Mouse (Mus musculus) WW6 (cell line): ENCODE data around the gene Fam71b.
"Not testable (repeated sequence)": the region's sequence is repeated elsewhere in the genome, so short reads cannot be mapped to it uniquely, and the experiment has no call there.

ENCODE experiments used
- DNase-seq: peaks from one replicate; pipeline ENCODE4 v3.0.0-alpha.2; 2013; ENCODE audit warnings: low read depth, low spot score

Fam71b gene

DNA sequence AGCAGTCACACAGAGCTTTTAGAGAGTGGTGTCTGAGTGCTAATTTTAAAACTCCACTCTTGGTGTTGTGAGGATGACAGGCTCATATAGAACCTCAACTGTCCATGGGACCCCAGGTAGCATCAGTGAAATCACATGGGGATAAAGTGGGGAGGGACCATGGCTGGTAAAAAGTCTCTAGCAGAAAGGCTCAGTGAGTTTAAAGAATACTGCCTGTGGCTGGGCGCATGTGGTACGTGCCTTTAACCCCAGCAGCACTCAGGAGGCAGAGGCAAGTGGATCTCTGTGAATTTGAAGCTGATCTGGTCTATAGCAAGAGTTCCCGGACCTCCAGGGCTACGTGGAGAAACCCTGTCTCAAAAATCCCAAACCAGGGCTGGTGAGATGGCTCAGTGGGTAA is 13.9 kb upstream of the Fam71b start:
- DNase-seq = no peak

DNA sequence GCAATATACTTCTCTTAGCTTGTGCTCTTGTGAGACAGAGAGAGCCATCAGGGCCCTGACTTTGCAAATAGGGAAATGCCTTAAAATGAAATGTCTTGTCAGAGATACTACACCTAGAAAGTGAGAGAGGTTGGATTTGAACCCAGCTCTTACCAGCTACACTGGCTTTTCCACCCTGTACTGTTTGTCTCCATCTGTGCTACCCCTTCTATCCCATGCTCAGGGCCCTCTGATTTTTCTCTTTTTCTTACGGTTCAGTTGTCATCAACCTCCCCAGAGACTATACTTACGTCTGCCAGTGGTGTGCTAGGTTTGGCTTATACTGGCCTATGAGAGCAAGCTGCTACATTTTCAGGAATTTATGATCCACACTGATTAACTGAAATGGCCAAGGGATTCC is 11.4 kb upstream of the Fam71b start:
- DNase-seq = no peak

DNA sequence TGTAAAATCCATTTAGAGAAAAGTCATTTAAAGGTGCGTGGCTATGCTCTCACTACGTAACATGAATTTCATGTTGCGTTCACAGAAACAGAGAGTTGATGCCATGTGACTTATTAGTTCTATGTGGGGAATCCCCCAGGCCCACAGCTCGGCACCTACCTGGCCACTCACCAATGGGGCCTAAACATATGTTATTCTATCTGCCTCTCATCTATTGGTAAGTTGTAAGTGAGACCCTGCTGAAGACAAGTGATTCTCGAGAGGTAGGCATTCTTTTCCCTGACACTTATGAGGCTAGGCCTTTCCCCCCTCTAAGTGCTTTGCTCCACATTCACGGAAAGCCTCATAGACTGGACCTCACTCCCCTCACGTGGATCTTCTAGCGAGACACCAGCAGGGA is 9.8 kb upstream of the Fam71b start:
- DNase-seq = no peak

DNA sequence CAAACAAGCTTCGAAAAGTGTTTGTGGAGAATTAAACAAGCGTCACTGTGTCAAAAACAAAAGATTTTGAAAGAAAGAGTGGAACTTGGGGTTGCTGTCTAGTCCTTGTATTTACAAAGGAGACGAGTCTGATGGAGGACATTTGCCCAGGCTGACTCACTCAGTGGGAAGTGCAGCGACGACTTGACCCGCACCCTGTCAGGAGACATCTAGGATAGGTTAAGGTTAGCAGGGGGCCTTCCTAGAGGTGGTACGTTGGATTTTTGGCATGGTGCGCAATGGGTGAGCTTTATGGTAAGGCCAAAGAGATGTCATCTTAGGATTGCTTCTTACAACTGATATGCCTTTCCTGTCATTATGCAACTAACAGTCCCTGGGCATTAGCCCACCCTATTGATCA is 9.3 kb upstream of the Fam71b start:
- no peak for DNase-seq

DNA sequence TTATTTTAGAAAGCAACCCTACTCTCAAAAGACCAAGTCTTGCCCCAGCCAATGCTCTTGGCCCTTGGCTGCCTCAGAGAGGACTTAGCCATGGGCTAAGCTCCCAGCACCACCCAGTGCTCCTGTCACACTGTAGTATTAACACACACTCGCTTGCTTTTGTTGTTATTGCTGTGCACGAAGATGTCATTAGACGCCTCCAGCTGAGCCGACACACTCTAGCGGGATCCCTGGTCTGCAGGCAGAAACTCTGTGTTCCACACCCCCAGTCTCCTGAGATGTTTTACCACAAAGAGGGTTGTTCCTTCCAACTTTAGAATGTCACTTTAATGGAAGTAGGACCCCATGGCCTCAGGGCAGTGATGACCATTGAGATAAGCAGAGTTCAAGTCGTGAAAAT is 7.9 kb upstream of the Fam71b start:
- no peak for DNase-seq

DNA sequence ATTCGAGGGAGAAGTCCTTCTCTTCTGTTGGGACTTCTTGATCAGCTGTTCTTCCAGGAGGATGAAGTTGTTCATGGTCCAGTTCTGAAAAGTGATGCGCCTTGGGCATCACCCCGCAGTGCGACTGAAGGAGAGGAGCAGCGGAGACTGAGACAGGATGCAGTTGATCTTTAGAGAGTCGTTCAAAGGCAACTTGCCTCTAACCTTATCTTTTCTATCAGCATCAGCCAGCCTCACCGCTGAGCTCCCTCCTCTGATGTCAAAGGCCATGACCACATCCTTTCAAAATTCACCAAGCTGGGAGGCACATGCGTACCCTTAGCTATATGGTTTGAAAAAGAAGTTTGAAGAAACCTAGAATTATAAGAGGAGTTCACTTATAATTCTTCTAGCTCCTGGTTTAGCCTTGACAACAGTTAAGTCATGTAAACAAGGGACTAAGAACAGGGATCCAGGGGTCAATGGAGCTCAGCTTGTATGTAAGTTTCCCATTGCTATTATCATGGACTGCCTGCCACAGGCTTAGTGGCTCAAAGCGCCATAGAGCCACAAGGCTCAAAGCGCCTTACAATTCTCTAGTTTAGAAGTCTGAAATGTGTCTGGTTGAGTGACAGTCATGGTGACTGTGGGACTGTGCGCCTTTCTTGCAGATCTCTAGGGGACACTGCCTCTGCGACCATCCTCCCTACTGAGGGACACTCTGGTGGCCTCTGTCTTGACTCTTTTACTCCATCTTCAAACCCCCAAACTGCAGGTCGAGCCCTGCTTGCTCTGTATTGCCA is 6.8 kb upstream of the Fam71b start, which contains the start of gene Itk:
TSS of gene Itk (minus strand) at position 180 of the 782 bp plus-strand sequence.
- DNase-seq = no peak

DNA sequence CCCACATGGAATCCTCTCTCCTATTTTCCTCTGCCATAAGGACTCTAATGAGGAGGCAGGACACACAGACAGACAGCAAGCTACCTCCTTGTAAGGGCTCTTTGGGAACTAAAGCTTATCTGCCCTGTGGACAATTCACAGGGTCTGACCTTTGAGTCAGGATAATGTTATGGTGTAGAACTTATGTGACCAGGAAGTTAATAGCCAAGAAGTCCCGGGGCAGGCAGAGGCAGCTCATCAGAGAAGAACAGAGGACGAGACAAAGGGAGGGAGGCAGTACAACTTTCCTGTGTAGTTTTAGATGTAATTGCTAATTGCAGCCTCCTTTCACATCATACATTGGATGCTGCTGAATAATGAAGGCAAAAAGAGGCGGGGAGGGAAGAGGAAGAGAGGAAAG is 5.7 kb upstream of the Fam71b start:
- DNase-seq = no peak

DNA sequence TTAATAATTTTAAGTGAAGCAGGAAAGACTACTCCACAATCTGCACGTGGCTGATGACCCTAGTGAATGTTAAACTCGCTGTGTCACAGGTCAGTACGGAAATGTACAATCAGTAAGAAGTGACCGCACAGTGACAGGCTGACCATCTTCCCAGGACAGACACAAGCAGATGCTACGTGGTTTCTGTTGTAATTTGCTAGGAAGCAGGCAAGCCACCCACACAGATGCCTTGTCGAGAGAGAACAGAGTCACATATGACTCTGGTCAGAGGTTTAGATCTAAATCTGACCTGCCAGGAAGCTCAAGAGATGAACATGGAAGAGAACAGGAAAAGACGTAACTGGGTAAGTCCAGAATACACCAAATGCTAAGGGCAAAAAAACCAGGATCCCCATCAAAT is 3.5 kb upstream of the Fam71b start:
- no peak for DNase-seq

DNA sequence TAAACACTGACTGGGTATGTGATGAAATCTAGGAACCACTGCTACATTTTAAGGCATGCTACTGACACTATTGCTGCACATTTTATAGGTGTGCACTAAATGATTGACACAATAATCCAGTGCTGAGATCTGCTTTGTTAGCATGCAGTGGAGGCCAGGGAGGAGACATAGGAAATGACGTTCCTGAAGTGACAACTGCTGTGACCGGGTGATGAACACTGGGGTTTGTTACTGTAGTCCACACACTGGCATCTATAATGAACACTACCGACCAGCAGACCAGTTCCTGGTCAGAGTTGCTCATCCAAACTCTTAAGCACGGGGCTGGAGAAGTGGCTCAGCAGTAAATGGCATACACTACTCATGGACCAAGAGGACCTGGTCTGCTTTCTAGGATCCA is 2.9 kb upstream of the Fam71b start:
- no peak for DNase-seq

DNA sequence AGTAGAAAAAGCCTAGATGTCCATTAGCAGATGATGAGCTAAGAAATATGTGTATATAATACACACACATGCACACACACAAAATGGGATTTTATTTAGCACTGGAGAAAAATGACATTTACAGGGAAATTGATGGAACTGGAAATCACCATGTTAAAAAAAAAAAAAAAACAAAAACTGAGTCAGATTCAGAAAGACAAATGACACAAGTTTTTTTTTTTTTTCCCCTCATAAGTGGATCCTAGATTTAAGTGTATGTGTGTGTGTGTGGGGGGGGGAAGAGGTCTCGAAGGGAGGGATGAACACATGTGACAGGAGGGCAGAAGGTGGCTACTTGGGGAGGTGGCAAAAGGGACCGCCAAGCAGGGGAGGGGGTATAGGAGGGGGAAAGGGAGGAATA is 1.3 kb upstream of the Fam71b start:
- no peak for DNase-seq

DNA sequence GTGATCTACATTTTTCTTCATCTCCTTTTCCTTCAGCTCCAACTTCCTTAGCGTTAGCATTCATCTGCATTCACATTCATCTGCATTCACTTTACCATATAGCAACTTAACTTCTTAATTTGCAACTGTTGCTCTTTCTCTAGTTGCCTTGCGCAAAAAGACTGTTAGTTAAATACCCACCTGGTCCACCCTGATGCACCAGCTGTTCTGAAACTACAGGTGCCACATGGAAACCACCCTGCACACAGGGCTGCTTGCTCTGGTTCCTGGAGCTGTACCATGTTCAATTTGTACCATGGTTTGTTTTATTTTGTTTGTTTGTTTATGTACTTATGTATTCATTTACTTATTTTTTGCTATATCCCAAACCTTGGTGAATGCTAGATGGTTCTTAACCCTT is 661 bp upstream of the Fam71b start:
- DNase-seq = no peak

DNA sequence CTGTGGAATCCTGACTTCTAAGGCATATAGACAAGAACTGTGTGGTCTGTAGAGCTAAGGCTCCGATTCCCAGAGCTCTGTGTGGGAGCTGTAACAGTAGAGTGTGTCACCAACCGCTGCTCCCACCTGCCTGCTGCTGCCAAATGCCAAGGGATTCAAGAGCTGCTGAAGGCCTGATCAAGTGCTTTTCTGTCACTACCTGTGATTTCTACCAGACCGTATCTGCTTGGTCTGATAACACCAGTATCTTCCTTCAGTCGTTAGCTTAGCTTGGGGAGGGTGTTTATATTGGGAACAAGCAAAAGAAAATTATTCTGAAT is 461 bp downstream of the Fam71b start:
- no peak for DNase-seq

DNA sequence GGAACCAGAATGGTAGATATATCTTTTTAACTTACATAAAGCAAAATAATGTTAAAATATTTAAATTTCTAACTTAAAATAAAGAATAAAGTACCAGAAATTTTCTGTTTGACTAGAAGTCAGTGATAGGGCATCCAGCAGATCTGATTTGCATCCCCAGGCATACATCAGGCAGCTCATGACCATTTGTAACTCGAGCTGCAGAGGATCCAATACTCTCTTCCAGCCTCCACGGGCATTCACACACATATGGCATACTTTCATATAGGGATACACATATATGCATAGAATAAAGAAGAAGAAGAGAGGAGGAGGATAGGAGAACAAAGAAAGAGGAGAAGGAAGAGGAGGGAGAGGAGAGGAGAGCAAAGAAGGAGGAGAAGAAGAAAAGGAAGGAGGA is 1.5 kb downstream of the Fam71b start:
- no peak for DNase-seq

DNA sequence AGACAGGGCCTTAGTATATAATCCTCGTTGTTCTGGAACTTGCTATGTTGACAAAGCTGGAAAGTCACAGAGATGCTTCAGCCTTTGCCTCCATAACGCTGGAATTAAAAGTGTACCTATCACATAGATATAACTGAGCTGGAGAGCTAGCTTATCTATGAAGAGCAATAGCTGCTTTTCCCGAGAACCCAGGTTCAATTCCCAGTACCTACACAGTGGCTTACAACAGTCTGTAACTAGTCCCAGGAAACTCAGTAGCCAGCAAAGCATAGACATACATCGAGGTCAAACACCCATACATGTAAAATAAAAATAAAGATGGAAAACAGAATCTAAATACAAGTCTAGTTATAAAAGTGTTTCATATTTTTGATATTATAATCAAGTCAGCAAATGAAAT is 2.1 kb downstream of the Fam71b start:
- no peak for DNase-seq

DNA sequence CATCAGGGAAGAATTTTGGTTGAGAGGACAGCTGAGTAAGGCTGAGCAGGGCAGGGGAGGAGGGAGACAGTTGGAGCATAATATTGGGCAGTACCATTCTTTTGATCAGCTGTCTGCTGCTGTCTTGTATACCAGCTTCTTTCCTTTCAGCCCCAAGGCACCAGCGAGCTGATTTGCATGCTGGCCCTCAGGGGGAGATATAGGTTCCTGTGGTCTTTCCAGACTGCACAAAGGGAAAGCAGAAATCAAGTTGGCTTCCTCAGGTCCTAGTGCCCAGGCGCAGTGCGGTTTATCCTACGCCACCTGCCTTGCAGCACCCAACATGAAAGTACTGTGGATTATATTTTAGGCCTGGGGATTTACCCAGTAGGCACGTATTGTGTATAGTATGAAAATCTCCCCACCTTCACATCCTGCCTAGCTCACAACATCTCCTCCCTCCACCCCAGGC is 2.6 kb downstream of the Fam71b start:
- no peak for DNase-seq

DNA sequence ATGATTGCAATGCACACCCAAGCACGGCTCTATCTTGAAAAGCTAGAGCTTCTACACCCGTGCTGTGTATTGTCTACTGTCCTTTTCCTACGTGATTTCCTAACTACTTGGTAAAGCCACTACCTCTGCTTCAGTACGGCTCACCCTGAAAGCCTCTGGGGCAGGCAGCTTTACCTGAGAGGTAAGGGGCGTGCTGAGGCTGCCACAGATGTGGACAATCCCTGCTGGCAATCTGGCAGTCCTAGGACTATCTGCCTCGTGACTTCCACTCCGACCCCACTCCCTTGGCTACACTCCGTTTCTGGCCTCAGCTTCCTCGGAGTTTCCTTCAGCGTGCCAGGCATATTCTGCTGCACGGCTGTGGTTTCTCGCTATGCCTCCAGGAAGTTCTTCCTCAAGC is 5.2 kb downstream of the Fam71b start:
- DNase-seq = no peak

DNA sequence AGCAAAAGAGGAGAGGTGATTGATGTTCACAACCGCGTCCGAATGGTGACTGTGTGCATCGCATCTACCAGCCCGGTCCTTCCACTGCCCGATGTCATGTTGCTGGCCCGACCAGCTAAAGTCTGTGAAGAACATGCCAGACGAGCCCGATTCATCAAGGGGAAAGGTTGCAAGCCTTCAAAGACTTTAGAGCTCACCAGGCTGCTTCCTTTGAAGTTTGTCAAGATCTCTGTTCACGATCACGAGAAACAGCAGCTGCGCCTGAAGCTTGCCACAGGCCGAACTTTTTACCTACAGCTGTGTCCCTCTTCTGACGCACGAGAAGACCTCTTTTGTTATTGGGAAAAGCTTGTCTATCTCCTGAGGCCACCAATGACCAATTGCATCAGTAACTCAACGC is 8.6 kb downstream of the Fam71b start:
- no peak for DNase-seq

DNA sequence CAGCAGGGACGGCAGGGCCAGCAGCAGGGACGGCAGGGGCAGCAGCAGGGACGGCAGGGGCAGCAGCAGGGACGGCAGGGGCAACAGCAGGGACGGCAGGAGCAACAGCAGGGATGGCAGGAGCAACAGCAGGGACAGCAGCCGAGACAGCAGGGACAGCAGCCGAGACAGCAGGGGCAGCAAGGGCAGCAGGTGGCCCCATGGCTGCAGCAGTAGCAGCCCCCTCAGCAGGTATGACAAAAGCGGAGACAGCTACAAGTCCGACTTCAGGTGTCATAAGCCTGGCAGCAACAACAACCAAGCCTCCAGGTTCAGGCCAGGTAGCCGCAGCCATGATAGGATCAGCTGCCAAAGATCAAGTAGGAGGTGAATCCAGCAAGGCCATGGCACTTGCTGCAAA is 10.4 kb downstream of the Fam71b start:
- no peak for DNase-seq

DNA sequence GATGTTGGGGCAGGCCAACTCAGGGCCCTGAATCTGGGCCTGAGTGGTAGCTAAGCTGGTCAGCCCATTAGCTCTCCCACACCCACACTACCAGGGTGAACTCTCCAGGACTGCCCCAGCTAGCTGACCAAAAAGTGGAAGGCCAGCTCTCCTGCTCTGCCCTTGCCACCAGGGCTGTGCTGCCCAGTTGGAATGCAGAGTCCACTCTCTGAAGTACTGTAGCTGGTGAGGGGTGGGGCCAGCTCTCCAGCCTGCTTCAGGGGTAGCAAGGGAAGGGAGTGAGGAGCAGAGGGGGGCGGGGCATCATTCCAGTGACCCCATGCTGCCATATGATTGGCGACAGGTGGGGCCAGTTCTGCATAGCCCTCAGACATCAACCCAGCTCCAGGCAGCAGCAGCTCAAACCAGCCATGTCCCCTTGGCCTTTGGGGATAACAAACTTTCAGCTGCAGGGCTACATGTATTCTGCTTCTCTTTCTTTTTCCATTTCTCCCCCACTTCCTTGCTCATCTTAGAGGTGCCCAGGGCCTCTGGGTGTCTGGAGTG is 13.7 kb downstream of the Fam71b start:
- DNase-seq = no peak

DNA sequence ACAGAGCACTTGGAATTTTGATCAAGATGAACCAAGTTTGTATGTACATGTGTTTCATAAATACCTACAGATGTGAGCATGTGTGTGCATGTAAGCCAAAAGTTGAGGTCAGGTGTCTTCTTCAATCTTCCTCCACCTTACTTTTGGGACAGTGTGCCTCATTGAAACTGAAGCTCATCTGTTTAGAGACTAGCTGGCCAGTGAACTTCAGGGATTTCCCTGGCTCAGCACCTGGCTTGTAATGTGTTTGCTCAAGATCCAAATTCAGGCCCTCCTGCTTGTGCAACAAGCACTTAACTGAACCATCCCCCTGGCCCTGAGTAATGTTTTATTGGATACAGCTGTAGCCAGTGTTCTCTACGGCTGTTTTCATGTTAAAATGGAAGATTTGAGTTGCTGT is 22.1 kb downstream of the Fam71b start:
- DNase-seq = no peak

DNA sequence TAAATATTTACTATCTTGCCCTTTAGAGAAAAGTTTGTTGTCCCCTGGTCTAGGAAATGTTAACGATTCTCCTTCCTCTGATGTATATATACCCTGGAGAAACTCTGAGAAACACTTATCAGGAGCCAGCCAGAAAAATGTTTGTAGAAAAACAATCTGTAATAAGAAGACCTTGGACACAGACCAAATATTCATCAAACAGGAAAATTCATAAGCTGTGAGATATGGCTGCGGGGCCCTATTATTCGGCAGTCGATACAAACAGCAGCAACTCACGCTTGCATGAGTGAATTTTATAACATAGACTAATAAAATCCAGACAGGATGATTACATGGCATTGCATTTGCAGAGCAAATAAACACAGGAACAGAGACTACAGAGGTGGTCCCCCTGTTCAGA is 22.5 kb downstream of the Fam71b start:
- no peak for DNase-seq

DNA sequence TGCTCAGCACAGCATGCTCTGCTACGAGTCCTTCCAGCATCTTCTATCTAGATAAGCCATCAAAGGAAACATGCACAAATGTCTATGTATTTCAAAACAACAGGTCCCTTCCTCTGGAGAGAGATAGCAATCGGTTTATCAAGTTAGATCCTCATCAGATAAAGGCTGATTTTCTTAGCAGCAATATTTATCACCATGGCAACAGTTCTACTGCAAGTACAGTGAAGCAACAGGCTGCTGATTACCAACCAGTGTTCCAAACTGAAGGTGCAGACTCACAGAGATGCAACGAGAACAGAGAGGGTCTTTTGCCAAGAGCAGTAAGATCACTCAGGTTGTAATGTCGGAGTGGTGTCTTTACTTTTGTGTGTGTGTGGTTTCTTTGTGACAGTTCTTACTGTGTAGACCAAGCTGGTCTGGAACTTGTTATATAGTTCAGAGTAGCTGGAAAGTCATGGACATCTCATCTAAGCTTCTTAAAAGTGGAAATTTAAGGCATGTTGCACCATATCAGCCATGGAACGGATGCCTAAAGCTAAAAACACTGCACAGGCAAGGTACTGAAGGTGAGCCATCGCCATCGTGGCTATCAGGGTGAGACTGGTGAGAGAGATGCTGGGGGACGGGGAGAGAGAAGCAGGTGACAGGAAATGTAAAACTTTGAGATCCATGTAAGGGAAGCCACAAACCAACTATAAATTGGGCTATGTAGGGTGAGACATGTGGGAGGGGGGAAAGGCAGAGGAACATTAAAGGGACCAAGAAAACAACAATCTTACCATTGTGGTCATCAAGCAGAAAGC is 24.9 kb downstream of the Fam71b start:
- DNase-seq = no peak

DNA sequence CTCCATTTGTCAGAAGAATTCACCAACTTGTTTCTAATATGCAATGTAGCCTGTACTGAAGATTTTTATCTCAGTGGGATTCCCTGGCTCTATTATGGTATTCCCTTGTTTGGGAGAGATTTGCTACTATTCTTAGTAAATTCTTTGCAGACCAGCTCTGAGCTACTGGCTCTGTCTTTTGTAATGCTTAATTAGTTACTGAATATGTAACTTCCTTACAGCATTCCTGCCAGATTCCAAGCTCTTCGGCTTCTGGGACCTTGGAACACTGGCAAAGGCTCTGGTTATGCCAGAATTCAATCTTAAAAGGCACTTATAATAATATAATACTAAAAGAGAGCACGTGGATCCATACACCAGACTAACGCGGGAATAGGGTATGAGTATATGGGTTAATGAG is 31.8 kb downstream of the Fam71b start:
- DNase-seq = not testable (repeated sequence)
